Mouse (Mus musculus): ENCODE data around the gene Amh. TPM values are rescaled to one million over a fixed set of nuclear protein-coding genes. Genes with fewer than 3 reads are reported as not detected.

Gene Amh
- total RNA-seq, 2 experiments from 2014 or later, result 1.9 to 3.8 TPM

- peak overlapping the region; percentile 74 for H3K27ac ChIP-seq
- H3K4me3 ChIP-seq, result no peak overlapping the region
- DNase-seq (ENCODE audit: extremely low spot score in 1 of 2, low spot score in 2 of 2), result no peak
- no peak for TF ChIP-seq CTCF (IDR thresholded peaks at IDR 0.05)
- intact Hi-C loops (cut with DNase I), result no loop called here
Observed at GRCm38 (mm10) chr10:80790761-80791404, 14.2 kb upstream of the Amh start.

DNA sequence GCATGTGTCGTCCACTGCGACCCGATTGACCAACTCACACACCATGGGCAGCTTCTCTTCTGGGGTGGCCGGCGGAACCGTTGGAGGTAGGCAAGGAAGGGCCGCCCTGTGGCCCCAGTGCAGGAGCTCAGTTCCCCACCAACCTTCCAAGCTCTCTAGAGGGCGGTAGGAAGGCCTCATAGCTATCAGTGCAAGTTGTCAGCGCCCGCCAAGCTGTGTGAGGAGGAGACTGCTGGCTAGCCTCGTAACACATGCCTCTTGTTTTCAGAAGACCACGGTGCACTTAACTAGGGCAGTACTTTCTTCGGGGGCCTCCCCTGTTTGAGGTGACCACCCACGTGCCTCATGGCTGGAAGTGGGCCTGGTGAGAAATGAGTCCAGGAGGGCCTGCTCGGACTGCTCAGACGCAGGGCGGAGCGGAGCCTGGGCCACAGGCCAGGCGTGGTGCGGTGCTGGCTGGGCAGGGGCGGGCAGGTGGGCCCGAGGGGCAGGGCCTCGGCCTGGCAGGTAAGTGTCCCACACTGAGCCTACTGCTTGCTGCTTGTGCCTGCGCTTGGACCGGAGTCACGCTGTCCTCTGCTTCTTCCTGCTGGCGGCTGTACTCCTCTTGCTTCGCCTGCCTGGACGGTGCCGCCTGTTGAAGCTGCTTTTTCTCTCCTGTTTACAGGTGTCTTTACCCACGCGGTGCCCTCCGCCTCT lies 13.4 kb upstream of the Amh start:
- no peak overlapping the region for H3K4me3 ChIP-seq
- no peak; the same call in 1 of the 2 replicates for TF ChIP-seq CTCF (IDR thresholded peaks at IDR 0.05)
- intact Hi-C loops (cut with DNase I), result no loop called here
- peak overlapping the region; percentile 74 for H3K27ac ChIP-seq
- peak in 1 of 2 experiments; percentile 57 for DNase-seq (ENCODE audit: extremely low spot score in 1 of 2, low spot score in 2 of 2)

- no peak overlapping the region for H3K4me3 ChIP-seq
- H3K27ac ChIP-seq, result peak overlapping the region; percentile 74
- DNase-seq (ENCODE audit: extremely low spot score in 1 of 2, low spot score in 2 of 2), result no peak
- no peak for TF ChIP-seq CTCF (IDR thresholded peaks at IDR 0.05)
- intact Hi-C loops (cut with DNase I), result no loop called here
Observed at GRCm38 (mm10) chr10:80792175-80793032, 12.6 kb upstream of the Amh start.

- Histone ChIP-seq H3K27ac (peak overlapping the region; percentile 74; the same call in 1 of the 2 replicates), H3K4me3 (no peak overlapping the region)
- intact Hi-C loops (cut with DNase I), result no loop called here
- TF ChIP-seq CTCF (IDR thresholded peaks at IDR 0.05), result no peak
- DNase-seq (ENCODE audit: extremely low spot score in 1 of 2, low spot score in 2 of 2), result no peak
Observed at GRCm38 (mm10) chr10:80793033-80793784, 11.8 kb upstream of the Amh start.

- no peak for TF ChIP-seq CTCF (IDR thresholded peaks at IDR 0.05)
- no peak for DNase-seq (ENCODE audit: extremely low spot score in 1 of 2, low spot score in 2 of 2)
- intact Hi-C loops (cut with DNase I), result no loop called here
- H3K4me3 ChIP-seq, result no peak overlapping the region
- H3K27ac ChIP-seq, result no peak overlapping the region
Observed at GRCm38 (mm10) chr10:80793803-80794202, 11.2 kb upstream of the Amh start.

DNA sequence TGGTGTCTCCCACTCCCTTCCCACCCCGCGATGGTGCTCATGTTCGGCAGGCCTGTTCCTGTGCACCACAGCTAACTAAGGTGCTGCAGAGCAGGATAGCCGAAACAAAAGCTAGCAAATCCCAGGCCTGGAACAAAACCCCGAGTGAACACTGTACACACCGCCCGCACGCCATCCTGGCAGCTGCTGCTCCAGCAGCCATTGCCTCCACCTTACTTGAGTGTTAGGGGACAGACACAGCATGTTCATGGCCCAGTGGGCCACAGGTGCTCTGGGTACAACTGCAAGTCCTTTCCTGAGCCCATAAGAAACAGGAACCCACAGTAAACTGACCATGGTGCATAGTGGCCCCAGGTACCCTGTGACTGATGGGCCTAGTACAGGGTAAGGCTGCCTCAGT lies 10.3 kb upstream of the Amh start:
- intact Hi-C loops (cut with DNase I), result no loop called here
- DNase-seq (ENCODE audit: extremely low spot score in 1 of 2, low spot score in 2 of 2), result no peak
- Histone ChIP-seq H3K4me3 (no peak overlapping the region), H3K27ac (no peak overlapping the region)
- TF ChIP-seq CTCF (IDR thresholded peaks at IDR 0.05), result no peak

GRCm38 (mm10) chr10:80796307-80796848 lies 8.7 kb upstream of the Amh start:
- intact Hi-C loops (cut with DNase I), result no loop called here
- DNase-seq (ENCODE audit: extremely low spot score in 1 of 2, low spot score in 2 of 2), result no peak
- H3K4me3 ChIP-seq, result peak overlapping the region; percentile 98; the same call in 1 of the 2 replicates
- no peak for TF ChIP-seq CTCF (IDR thresholded peaks at IDR 0.05)
- no peak overlapping the region for H3K27ac ChIP-seq

GRCm38 (mm10) chr10:80797186-80798149 lies 7.6 kb upstream of the Amh start:
- no peak for DNase-seq (ENCODE audit: extremely low spot score in 1 of 2, low spot score in 2 of 2)
- Histone ChIP-seq H3K27ac (peak overlapping the region; percentile 98), H3K4me3 (peak overlapping the region; percentile 98)
- no peak for TF ChIP-seq CTCF (IDR thresholded peaks at IDR 0.05)
- intact Hi-C loops (cut with DNase I), result loop anchor here (2.0 kb wide), 1 partner anchor 43 kb away; the partner anchor contains the start of gene Dot1l

DNA sequence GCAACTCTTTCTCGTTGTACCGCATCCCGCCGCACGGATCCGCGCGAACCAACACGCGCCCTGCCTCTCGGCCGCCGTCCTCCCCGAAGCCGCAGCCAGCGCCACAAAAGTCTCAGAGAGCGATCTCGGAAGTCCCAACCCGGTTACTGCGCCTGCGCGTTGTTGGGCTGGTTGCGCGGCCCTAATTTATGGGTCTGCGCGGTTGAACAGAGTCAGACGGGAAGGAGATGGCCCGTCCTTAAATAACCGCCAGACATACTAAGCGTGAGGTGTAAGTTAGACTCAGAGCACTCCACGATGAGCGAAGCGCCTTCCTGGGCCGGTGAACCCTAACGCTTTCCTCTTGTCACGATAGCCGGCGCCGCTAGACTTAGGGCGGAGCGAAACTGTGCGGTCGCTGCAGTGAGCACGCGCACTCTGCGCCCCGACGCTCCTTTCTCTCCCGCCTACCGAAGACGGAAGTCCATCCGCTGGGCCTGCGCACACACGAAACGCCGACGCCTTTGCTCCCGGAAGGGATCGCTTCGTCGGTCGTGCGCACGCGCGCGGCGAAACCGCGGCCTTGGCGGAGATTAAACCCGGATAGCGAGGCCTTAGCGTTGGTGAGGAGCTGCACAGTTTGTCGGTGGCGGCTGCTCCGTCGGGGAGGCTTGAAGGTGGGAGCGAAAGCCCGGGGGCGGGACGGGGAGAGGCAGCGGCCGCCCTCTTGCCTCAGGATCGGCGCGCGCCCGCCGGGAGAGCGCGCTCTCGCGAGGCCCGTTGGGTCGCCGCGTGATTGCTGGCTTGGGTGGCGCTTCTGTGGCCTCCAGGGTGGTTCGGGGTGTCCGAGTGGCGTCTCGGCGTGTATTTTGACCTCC lies 6.7 kb upstream of the Amh start, which contains the start of the genes Sf3a2 and Plekhj1:
Gene Sf3a2, plus strand, starts transcription at position 49 of the 857 bp plus-strand sequence.
Gene Plekhj1, minus strand, starts transcription at position 477 of the 857 bp plus-strand sequence.
- intact Hi-C loops (cut with DNase I), result loop anchor here (2.0 kb wide), 1 partner anchor 44 kb away; the partner anchor contains the start of gene Dot1l
- Histone ChIP-seq H3K27ac (peak within 1 kb of the TSS; percentile 98), H3K4me3 (peak within 1 kb of the TSS; percentile 98)
- DNase-seq (ENCODE audit: extremely low spot score in 1 of 2, low spot score in 2 of 2), result peak; percentile 95 to 97
- no peak; the same call in 1 of the 2 replicates for TF ChIP-seq CTCF (IDR thresholded peaks at IDR 0.05)

All from left cerebral cortex, adult 2 months (tissue).